Mouse (Mus musculus) CH12.LX (cell line): ENCODE data around the gene Stk10. TPM values are rescaled to one million over a fixed set of nuclear protein-coding genes. Genes with fewer than 3 reads are reported as not detected.

ENCODE experiments used
- DNase-seq: peaks from one replicate; pipeline ENCODE4 v3.0.0-alpha.2; 2013; ENCODE audit errors: extremely low read depth
- H3K27ac ChIP-seq: 2 replicates; pipeline ENCODE4 v1.5.1; 2012; ENCODE audit warnings: low read depth, mild to moderate bottlenecking, control low read depth, moderate library complexity; ENCODE audit not compliant: insufficient read depth
- H3K27me3 ChIP-seq: replicated peaks from 2 replicates; pipeline ENCODE3; 2012; ENCODE audit warnings: inconsistent platforms
- H3K36me3 ChIP-seq, 2 experiments: replicated peaks in 1 of 2; 2 replicates each; pipeline versions ENCODE3 to v1.6.1; 2012; ENCODE audit warnings: inconsistent platforms in 1 of 2, low read length in 1 of 2, mild to moderate bottlenecking in 1 of 2, mixed read lengths in 1 of 2, moderate library complexity in 1 of 2; ENCODE audit not compliant: control insufficient read depth in 1 of 2, insufficient read depth in 1 of 2
- H3K4me1 ChIP-seq, 2 experiments: 2 replicates each; pipeline ENCODE4 v1.6.1; 2012; ENCODE audit warnings: inconsistent platforms in 1 of 2, moderate library complexity in 1 of 2; ENCODE audit not compliant: insufficient read depth in 2 of 2, control insufficient read depth in 1 of 2
- H3K4me2 ChIP-seq: 2 replicates; pipeline ENCODE4 v1.6.1; 2012; ENCODE audit warnings: low read depth, mild to moderate bottlenecking, control low read depth; ENCODE audit not compliant: poor library complexity, insufficient read depth, severe bottlenecking
- H3K4me3 ChIP-seq, 3 experiments: fragments of 150-350 bp in 1 of 3; sonication (generic) in 1 of 3; replicated peaks in 1 of 3; 2 replicates each; pipeline versions ENCODE3 to v1.5.1; 2011 to 2012; ENCODE audit warnings: low read depth in 2 of 3, low read length in 2 of 3, mild to moderate bottlenecking in 2 of 3, moderate library complexity in 2 of 3, control low read depth in 1 of 3, improper control_type of control experiment in 1 of 3, inconsistent platforms in 1 of 3, mixed read lengths in 1 of 3; ENCODE audit not compliant: poor library complexity in 1 of 3
- H3K79me2 ChIP-seq: replicated peaks from 2 replicates; pipeline ENCODE4 v1.6.1; 2012; ENCODE audit warnings: mild to moderate bottlenecking, moderate library complexity; ENCODE audit not compliant: control insufficient read depth, poor library complexity, insufficient read depth, severe bottlenecking; ENCODE audit errors: extremely low read depth
- H3K9ac ChIP-seq: 2 replicates; pipeline ENCODE4 v1.6.1; 2012; ENCODE audit warnings: low read depth, mild to moderate bottlenecking, control low read depth, moderate library complexity; ENCODE audit not compliant: insufficient read depth
- H3K9me3 ChIP-seq: replicated peaks from 2 replicates; pipeline ENCODE3; 2012; ENCODE audit warnings: low read length, inconsistent platforms, mixed read lengths
- BHLHE40 ChIP-seq: IDR thresholded peaks from 2 replicates; pipeline ENCODE4 v1.6.1; 2011; ENCODE audit warnings: mild to moderate bottlenecking, low read depth, low read length, improper control_type of control experiment
- E2F4 ChIP-seq: IDR thresholded peaks from 2 replicates; pipeline ENCODE4 v1.6.1; 2011; ENCODE audit warnings: low read depth, low read length, improper control_type of control experiment; ENCODE audit not compliant: insufficient replicate concordance
- EP300 ChIP-seq: IDR thresholded peaks from 2 replicates; pipeline ENCODE4 v1.6.1; 2011; ENCODE audit warnings: low read length, improper control_type of control experiment
- ETS1 ChIP-seq: conservative IDR thresholded peaks from 2 replicates; pipeline ENCODE4 v1.6.1; 2012; ENCODE audit warnings: low read depth, mild to moderate bottlenecking, inconsistent platforms, low read length, improper control_type of control experiment, moderate library complexity
- GABPA ChIP-seq: IDR thresholded peaks from 2 replicates; pipeline ENCODE4 v1.6.1; 2012; ENCODE audit warnings: low read depth, low read length, improper control_type of control experiment, inconsistent platforms; ENCODE audit not compliant: insufficient replicate concordance
- IRF4 ChIP-seq: IDR thresholded peaks from 2 replicates; pipeline ENCODE4 v1.6.1; 2014; ENCODE audit warnings: low read depth, mild to moderate bottlenecking, inconsistent platforms, low read length, improper control_type of control experiment
- JUN ChIP-seq: IDR thresholded peaks from 2 replicates; pipeline ENCODE4 v1.6.1; 2011; ENCODE audit warnings: low read depth, mild to moderate bottlenecking, low read length, improper control_type of control experiment, moderate library complexity; ENCODE audit not compliant: insufficient read depth
- KAT2A ChIP-seq: IDR thresholded peaks from 2 replicates; pipeline ENCODE4 v1.6.1; 2012; ENCODE audit warnings: low read length, improper control_type of control experiment, inconsistent platforms; ENCODE audit not compliant: insufficient replicate concordance
- MAFK ChIP-seq: IDR thresholded peaks from 2 replicates; pipeline ENCODE4 v1.6.1; 2011; ENCODE audit warnings: low read length, improper control_type of control experiment; ENCODE audit not compliant: insufficient replicate concordance
- MAX ChIP-seq: IDR thresholded peaks from 2 replicates; pipeline ENCODE4 v1.6.1; 2011; ENCODE audit warnings: low read length, improper control_type of control experiment
- MEF2A ChIP-seq: IDR thresholded peaks from 2 replicates; pipeline ENCODE4 v1.6.1; 2014; ENCODE audit warnings: low read depth, mild to moderate bottlenecking, inconsistent platforms, low read length, improper control_type of control experiment, borderline replicate concordance
- MXI1 ChIP-seq: IDR thresholded peaks from 2 replicates; pipeline ENCODE4 v1.6.1; 2011; ENCODE audit warnings: mild to moderate bottlenecking, low read depth, low read length, improper control_type of control experiment
- NELFE ChIP-seq: IDR thresholded peaks from 2 replicates; pipeline ENCODE4 v1.6.1; 2011; ENCODE audit warnings: low read depth, low read length, improper control_type of control experiment
- PAX5 ChIP-seq: IDR thresholded peaks from 2 replicates; pipeline ENCODE4 v1.6.1; 2012; ENCODE audit warnings: low read length, inconsistent platforms, mixed read lengths
- POLR2A ChIP-seq: IDR thresholded peaks from 2 replicates; pipeline ENCODE4 v1.6.1; 2011; ENCODE audit warnings: low read depth, mild to moderate bottlenecking, improper control_type of control experiment, low read length
- POLR2AphosphoS2 ChIP-seq: IDR thresholded peaks from 2 replicates; pipeline ENCODE4 v1.6.1; 2011; ENCODE audit warnings: low read depth, low read length, improper control_type of control experiment
- RAD21 ChIP-seq: IDR thresholded peaks from 2 replicates; pipeline ENCODE4 v1.6.1; 2011; ENCODE audit warnings: low read depth, mild to moderate bottlenecking, low read length, improper control_type of control experiment, moderate library complexity
- RCOR1 ChIP-seq: conservative IDR thresholded peaks from 2 replicates; pipeline ENCODE4 v1.6.1; 2012; ENCODE audit warnings: low read depth, mild to moderate bottlenecking, inconsistent platforms, low read length, improper control_type of control experiment
- SIN3A ChIP-seq: IDR thresholded peaks from 2 replicates; pipeline ENCODE4 v1.6.1; 2012; ENCODE audit warnings: low read length, improper control_type of control experiment, inconsistent platforms
- SMC3 ChIP-seq: IDR thresholded peaks from 2 replicates; pipeline ENCODE4 v1.6.1; 2011; ENCODE audit warnings: low read depth, low read length, improper control_type of control experiment
- TBP ChIP-seq: conservative IDR thresholded peaks from 2 replicates; pipeline ENCODE4 v1.6.1; 2011; ENCODE audit warnings: low read depth, low read length, improper control_type of control experiment
- TCF12 ChIP-seq: IDR thresholded peaks from 2 replicates; pipeline ENCODE4 v1.6.1; 2014; ENCODE audit warnings: low read depth, mild to moderate bottlenecking, inconsistent platforms, low read length, improper control_type of control experiment
- ZKSCAN1 ChIP-seq: IDR thresholded peaks from 2 replicates; pipeline ENCODE4 v1.6.1; 2012; ENCODE audit warnings: low read depth, inconsistent platforms, low read length, improper control_type of control experiment, borderline replicate concordance
- dilution Hi-C: fragments of 300-500 bp; cut with MboI; formaldehyde crosslinking; loops from 2 replicates; pipeline ENCODE4 v1.14.3; 2020; ENCODE audit warnings: low sequenced_read_pairs; ENCODE audit not compliant: extremely low pct_unique_long_range_greater_than_20kb, extremely low pct_ligation_motif_present
- in situ Hi-C: fragments of 300-500 bp; cut with MboI; formaldehyde crosslinking; loops from 3 replicates; pipeline ENCODE4 v1.14.3; 2019; ENCODE audit warnings: low sequenced_read_pairs, low pct_ligation_motif_present, low pct_unique_long_range_greater_than_20kb, mixed read lengths
- polyA plus RNA-seq: library from polyadenylated mRNA; unstranded; fragments of >175 nt; gene quantifications from 2 replicates; pipeline ENCODE4 v1.2.1, GENCODE M21; 2012; ENCODE audit warnings: low read depth; ENCODE audit not compliant: insufficient read length
- total RNA-seq, 2 experiments: library from RNA; depleted of rRNA; stranded (reverse); fragments of 300-350 nt in 1 of 2; fragments of >200 nt in 1 of 2; gene quantifications; 2 replicates each; pipeline ENCODE4 v1.2.3; 2012 to 2014

Stk10 gene
- total and polyA plus RNA-seq, 3 experiments, result 20.0 to 40.3 (median 23.2) TPM

DNA sequence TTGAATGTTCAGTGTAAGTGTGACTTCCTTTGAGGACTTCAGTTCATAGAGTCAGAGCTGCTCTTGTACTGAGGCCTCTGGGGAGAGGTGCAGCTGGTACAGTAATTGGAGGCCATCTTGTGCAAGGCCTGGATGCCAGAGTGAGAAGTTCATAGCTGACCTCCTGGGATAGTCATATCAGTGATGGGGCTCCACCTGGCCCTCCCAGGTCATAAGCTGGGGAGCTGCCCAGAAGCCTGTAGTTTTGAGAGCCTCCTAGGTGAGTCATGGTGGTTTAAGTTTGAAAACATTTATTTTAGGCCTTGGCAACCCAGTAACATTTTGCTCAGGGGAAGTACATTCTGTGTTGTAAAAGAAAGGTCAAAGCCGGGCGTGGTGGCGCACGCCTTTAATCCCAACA is 24.9 kb downstream of the Stk10 start:
- Histone ChIP-seq H3K9ac (no peak overlapping the region), H3K4me2 (no peak overlapping the region), H3K9me3 (no peaks in the 10 kb centered on the region), H3K4me1 (peaks cover 34 to 93% of the 10 kb centered on the region in 2 experiments), H3K79me2 (no peaks in the 10 kb centered on the region), H3K27ac (no peak overlapping the region), H3K36me3 (peaks cover 16 to 55% of the 10 kb centered on the region in 2 experiments), H3K27me3 (no peaks in the 10 kb centered on the region), H3K4me3 (no peak overlapping the region)
- dilution Hi-C loops, result no loop called here
- peak; percentile 46 for TF ChIP-seq BHLHE40
- TF ChIP-seq EP300, result peak; percentile 27; the same call in 1 of the 2 replicates
- TF ChIP-seq IRF4, result peak; percentile 51
- TF ChIP-seq SIN3A, result 0 out of 2 replicates have a peak, but pooled peaks have one; percentile 51
- TF ChIP-seq ETS1, result peak; percentile 79
- TF ChIP-seq TCF12, result peak; percentile 32; the same call in 1 of the 2 replicates
- TF ChIP-seq SMC3, result no peak
- no peak for TF ChIP-seq POLR2AphosphoS2
- TF ChIP-seq GABPA, result no peak
- in situ Hi-C loops, result no loop called here
- DNase-seq, result peak; percentile 68

DNA sequence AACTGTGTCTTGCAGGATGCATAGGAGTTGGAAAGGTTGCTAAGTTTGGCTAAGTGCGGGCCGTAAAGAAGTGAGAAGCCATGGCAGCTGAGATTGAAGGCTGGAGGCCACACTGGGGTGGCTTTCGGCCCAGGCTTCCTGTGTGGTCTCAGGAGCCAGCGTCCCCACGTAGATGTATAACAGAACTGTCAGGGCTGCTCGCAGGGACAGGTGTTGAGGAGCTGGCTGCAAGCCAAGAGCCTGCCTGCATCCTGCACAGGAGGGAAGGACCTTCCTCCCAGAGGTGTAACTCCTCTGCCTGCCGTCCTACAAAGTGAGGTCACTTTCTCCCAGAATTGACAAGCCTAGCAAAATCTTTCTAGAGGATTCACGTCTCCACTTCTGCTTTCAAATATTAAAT is 25.6 kb downstream of the Stk10 start:
- no peak for DNase-seq
- dilution Hi-C loops (no loop called here), in situ Hi-C loops (no loop called here)
- Histone ChIP-seq H3K36me3 (peaks cover 16 to 54% of the 10 kb centered on the region in 2 experiments), H3K4me1 (peaks cover 36 to 93% of the 10 kb centered on the region in 2 experiments)
- TF ChIP-seq ETS1 (no peak), SIN3A (no peak), NELFE (no peak), TBP (no peak), SMC3 (no peak), ZKSCAN1 (no peak), MAX (no peak), E2F4 (no peak), MAFK (no peak), KAT2A (no peak), MXI1 (no peak), JUN (no peak), RCOR1 (no peak), GABPA (no peak), POLR2A (no peak), RAD21 (no peak), MEF2A (no peak), PAX5 (no peak)
- TF ChIP-seq, all 38 proteins: peak for 0
- Histone ChIP-seq H3K9me3 (no peaks in the 10 kb centered on the region), H3K4me3 (no peak overlapping the region), H3K4me2 (no peak overlapping the region), H3K27ac (no peak overlapping the region), H3K27me3 (no peaks in the 10 kb centered on the region), H3K79me2 (no peaks in the 10 kb centered on the region), H3K9ac (no peak overlapping the region)
